ENCODE assay signal across 11 mouse cellular contexts in genomic region chr10:117534992-117535719, GRCm38 (mm10).
"Had no signal": no experiment of that assay in that cellular context is flagged by ENCODE, and none has a peak within 500 bp of the region (broad histone marks: within the 10 kb centered on the region; RNA-seq: fewer than 3 reads in every experiment).

No protein-coding gene starts in this region.

- DNase-seq: left cerebral cortex, postnatal 4 days; liver; liver, embryonic 13.5 days; liver, postnatal 0 days; lung, adult 18-20 months; lung, adult 2 months; lung, embryonic 14.5 days; lung, postnatal 14 days; lung, postnatal 36 days; lung, postnatal 4 days; midbrain, embryonic 14.5 days had no signal
